Mouse (Mus musculus): ENCODE results near the gene Cd151.

DNA sequence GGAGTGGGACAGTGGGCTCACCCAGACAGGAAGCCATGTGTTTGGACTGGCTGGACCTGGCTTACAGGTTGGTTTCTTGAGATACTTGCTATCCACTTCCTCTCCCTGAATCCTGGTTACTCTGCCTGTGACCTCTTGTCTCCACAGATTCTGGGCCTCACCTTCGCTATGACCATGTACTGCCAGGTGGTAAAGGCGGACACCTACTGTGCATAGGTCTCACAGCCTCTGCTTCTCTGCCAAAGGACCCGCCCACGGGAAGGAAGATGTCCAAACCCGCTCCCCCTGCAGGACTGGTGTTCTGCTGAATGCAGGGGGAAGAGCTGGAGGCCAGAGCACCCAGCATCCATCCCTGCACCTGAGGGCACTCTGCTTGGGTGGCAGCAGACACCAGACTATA lies 25.5 kb downstream of the Cd151 start:
- TF ChIP-seq CTCF (IDR thresholded peaks at IDR 0.05; ENCODE audit: extremely low read depth, insufficient read length, insufficient replicate concordance, low read depth, low read length) (no peak), POLR2A (IDR thresholded peaks at IDR 0.05; ENCODE audit: low read depth, low read length) (no peak)

All from small intestine, adult 2 months (tissue).